In genomic region chr3:86688438-86688837, GRCm38 (mm10) we compare ENCODE assay signal across 20 mouse cellular contexts.
"Had no signal": no experiment of that assay in that cellular context is flagged by ENCODE, and none has a peak within 500 bp of the region (broad histone marks: within the 10 kb centered on the region; RNA-seq: fewer than 3 reads in every experiment).

No protein-coding gene starts in this region.

- H3K9ac ChIP-seq: heart, embryonic 13.5 days; heart, embryonic 15.5 days; hindbrain, embryonic 12.5 days; limb, embryonic 13.5 days; limb, embryonic 15.5 days; liver, embryonic 12.5 days; liver, embryonic 14.5 days had no signal

- H3K27me3 ChIP-seq: hindbrain, embryonic 12.5 days; limb, embryonic 13.5 days; limb, embryonic 15.5 days; liver, embryonic 12.5 days had no signal

- H3K27ac ChIP-seq: heart, adult 2 months; left cerebral cortex, adult 2 months; limb, embryonic 13.5 days; limb, embryonic 15.5 days; liver, embryonic 12.5 days; liver, embryonic 14.5 days had no signal

- DNase-seq: gastrocnemius, postnatal 14 days; gastrocnemius, postnatal 36 days; heart, adult 11 months; heart, postnatal 36 days; kidney, adult 18-20 months; kidney, adult 8-10 months; kidney, postnatal 10 days; kidney, postnatal 25 days; kidney, postnatal 4 days had no signal

- ATAC-seq: inflammation-experienced regulatory T-cells, adult 6 months; liver, embryonic 12.5 days had no signal

- H3K4me2 ChIP-seq: heart, embryonic 15.5 days; hindbrain, embryonic 12.5 days; limb, embryonic 13.5 days; limb, embryonic 15.5 days; liver, embryonic 12.5 days had no signal

- H3K36me3 ChIP-seq: heart, embryonic 13.5 days; heart, embryonic 15.5 days; hindbrain, embryonic 12.5 days; limb, embryonic 13.5 days; limb, embryonic 15.5 days; liver, embryonic 12.5 days had no signal

- H3K9me3 ChIP-seq: heart, embryonic 13.5 days; heart, embryonic 15.5 days; hindbrain, embryonic 12.5 days; limb, embryonic 13.5 days; limb, embryonic 15.5 days; liver, embryonic 12.5 days had no signal

- H3K4me3 ChIP-seq: heart, adult 2 months; heart, embryonic 15.5 days; hindbrain, embryonic 12.5 days; layer of hippocampus, adult 2 months; left cerebral cortex, adult 2 months; limb, embryonic 13.5 days; limb, embryonic 15.5 days; liver, embryonic 12.5 days had no signal

- H3K4me1 ChIP-seq: limb, embryonic 13.5 days; limb, embryonic 15.5 days had no signal
